Mouse (Mus musculus): ENCODE measurements around the gene Dlgap1.
A peak's percentile ranks its signal among the peaks of the same experiment; 100 is the strongest.

The Dlgap1 gene

DNA sequence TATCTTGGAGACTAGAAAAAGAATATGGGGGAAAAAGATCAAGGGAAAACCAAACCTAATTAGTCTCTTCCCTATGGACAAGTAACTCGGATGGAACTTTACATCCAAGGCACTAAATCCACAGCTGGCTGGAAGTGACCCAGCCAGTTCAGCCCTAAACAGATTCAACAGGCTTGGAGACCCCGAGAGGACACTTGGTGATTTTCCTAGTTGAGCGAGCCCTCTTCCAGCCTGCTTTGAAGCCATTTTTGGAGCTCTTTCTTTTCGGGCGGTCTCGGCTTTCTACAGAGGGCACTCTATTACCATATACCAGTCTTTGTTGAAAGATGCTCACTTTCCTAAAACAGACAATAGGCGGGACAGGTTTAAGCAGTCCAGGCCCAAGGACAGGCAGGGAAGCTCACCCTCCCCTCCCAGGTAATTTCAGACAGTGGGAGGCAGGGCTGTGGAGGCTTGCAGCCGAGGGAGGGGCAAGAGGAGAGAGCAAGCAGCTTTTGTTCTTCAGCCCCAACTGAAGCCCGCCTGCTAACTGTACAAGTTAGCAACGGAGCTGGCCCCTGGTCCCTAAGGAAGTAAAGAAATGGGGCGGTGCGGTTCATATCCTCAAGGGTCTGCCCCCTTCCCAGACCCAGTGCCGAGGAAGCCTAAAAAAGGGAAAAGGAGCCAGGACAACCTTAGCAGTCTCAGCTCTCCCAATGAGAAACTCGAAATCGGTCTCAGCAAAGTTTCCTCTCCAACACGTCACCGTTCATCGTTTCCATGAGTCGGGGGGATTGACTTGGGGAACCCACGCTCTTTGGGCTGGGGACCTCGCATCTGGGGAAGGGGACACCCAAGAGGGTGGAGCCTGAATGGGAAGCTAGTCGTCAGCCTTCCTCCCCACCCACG, 879.9 kb downstream of the Dlgap1 start:
- Histone ChIP-seq H3K4me3 (replicated peaks; ENCODE audit: low read length) (peak overlapping the region; percentile 95), H3K9me3 (ENCODE audit: low read length) (no peaks in the 10 kb centered on the region), H3K4me1 (replicated peaks; ENCODE audit: low read depth, low read length) (peaks cover 44% of the 10 kb centered on the region), H3K27me3 (ENCODE audit: insufficient read depth, low read length) (no peaks in the 10 kb centered on the region), H3K36me3 (ENCODE audit: insufficient read depth, low read length) (peaks cover 54% of the 10 kb centered on the region)
- TF ChIP-seq POU5F1 (IDR thresholded peaks at IDR 0.05; ENCODE audit: borderline replicate concordance, low read length) (no peak), NANOG (IDR thresholded peaks at IDR 0.05; ENCODE audit: borderline replicate concordance, low read length) (no peak), CTCF (conservative IDR thresholded peaks at IDR 0.05; ENCODE audit: low read length) (no peak)

DNA sequence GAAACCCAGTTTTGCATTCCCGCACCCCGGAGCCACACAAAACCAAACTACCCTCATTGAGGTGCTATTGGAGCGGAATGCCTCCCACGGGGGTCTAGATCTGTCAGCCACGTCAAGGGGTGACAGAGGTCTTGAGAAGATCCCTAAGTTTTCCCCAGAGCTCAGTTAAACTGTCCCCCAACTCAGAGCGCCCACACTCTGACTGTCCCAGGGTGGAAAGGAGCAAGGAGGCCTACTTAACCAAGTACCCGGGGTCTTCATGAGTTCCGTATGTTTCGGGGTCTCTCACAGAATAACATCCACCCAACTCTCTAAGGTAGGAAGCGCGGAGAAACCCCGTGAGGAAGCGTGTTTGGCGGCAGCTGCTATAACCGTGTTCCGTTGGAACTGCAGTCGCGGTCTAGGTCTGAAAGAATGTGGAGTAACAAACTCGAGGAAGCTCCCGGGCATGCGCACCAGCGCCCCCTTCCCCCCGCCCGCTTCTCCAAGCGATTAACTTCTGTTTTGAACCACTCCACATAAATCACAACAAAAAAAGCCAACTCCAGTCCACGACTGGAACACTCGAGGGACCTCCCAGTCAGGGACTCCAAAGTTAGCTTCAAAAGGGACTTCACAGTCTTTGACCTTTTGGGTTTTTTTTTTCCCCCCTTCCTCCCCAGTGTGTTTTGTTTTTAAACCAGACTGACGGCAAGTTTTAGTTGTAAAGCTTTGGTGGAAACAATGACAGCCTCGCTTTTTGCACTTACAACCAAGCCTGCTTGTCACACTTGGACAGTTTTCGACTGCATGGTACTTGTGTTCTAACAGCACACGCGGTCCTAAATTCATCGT, 880.7 kb downstream of the Dlgap1 start:
- Histone ChIP-seq H3K27me3 (ENCODE audit: insufficient read depth, low read length) (no peaks in the 10 kb centered on the region), H3K4me1 (replicated peaks; ENCODE audit: low read depth, low read length) (peaks cover 43% of the 10 kb centered on the region), H3K36me3 (ENCODE audit: insufficient read depth, low read length) (peaks cover 49% of the 10 kb centered on the region), H3K4me3 (replicated peaks; ENCODE audit: low read length) (peak overlapping the region; percentile 95), H3K9me3 (ENCODE audit: low read length) (no peaks in the 10 kb centered on the region)
- TF ChIP-seq NANOG (IDR thresholded peaks at IDR 0.05; ENCODE audit: borderline replicate concordance, low read length) (no peak), POU5F1 (IDR thresholded peaks at IDR 0.05; ENCODE audit: borderline replicate concordance, low read length) (no peak)

DNA sequence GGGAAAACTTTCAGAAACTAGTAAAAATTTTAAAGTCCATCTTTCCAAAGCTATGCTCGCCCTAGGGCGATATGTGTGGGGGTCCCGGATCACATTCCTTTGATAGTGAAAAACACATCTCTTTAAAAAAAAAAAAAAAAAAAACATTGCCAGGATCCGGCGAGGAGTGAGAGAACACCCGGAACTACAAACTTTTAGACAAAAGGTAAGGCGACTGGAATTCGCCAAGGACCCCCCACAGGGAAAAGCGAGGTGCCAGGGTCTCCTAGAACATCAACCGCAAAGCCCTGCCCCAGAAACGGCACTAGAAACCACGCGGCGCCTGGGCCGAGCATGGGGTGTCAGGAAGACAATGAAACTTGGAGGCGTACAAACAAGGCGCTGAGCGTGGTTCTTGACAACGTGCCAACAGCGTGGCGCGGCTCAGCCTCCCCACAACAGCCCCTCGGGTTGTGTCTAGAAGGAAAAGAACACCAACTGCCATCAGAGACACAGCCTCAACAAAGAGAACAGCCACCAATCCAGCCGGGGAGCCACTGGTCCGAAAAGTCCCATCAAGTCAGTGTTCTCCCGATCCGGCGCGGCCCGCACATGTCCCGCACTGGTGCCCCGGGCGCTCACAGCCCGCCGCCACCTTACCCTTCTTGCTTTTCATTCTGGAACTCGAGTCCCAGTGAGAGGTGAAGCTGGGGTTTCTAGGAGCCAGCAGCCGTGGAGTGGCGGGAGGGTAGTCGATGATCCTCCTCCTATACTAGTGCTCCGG, 881.5 kb downstream of the Dlgap1 start:
- TF ChIP-seq NANOG (IDR thresholded peaks at IDR 0.05; ENCODE audit: borderline replicate concordance, low read length): no peak
- no peak for TF ChIP-seq POU5F1 (IDR thresholded peaks at IDR 0.05; ENCODE audit: borderline replicate concordance, low read length)
- no peak for TF ChIP-seq CTCF (conservative IDR thresholded peaks at IDR 0.05; ENCODE audit: low read length)
- H3K9me3 ChIP-seq (ENCODE audit: low read length): no peaks in the 10 kb centered on the region
- H3K36me3 ChIP-seq (ENCODE audit: insufficient read depth, low read length): peaks cover 46% of the 10 kb centered on the region
- peaks cover 42% of the 10 kb centered on the region for H3K4me1 ChIP-seq (replicated peaks; ENCODE audit: low read depth, low read length)
- H3K4me3 ChIP-seq (replicated peaks; ENCODE audit: low read length): peak overlapping the region; percentile 95
- H3K27me3 ChIP-seq (ENCODE audit: insufficient read depth, low read length): no peaks in the 10 kb centered on the region

DNA sequence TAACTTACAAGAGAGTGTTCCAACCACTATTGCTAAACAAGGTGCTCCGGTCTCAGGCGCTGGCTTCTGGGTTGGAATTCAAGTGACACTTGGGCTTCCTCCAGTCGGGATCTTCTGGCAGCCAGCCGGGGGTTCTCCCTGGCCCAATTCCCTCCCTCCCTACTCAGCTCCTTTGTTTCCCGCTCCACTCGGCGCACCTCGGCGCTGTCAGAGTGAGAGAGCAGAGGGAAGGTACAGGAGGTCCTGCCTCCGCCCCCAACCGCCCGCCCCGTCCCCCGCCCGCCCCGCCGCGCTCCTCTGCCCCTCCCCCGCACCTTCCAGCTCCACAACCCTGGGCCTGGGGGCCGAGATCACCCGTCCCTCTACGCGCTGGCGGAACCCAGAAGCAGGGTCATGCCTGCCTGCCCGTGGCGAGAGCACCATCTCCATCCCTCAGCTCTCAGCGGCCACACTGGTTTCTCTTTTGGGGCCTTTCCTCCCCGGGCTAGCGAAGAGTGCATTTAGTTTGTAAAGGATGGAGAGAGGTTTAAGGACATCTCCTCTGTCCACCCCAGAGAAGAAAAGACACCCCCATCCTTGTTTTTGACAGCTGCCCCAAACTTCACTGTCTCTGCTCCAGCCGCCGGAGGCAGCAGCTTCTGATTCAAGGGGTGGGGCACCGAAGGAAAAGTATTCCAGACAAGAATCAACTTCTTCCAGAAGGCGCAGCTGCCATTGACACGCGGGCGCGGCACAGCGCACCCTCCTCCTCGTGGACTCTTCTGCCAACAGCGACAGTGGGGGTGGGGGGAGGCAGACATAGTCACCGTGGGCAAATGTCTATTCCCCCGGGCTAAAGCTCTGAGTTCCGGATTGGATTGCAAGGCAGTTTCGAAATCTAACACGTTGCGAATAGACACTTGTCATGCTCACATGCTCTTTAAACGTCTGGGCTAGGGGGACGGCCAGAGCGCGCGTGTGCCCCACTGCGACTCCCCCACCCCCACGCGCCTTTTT, 882.4 kb downstream of the Dlgap1 start:
- Histone ChIP-seq H3K36me3 (ENCODE audit: insufficient read depth, low read length) (peaks cover 45% of the 10 kb centered on the region), H3K4me3 (replicated peaks; ENCODE audit: low read length) (peak overlapping the region; percentile 95), H3K27me3 (ENCODE audit: insufficient read depth, low read length) (no peaks in the 10 kb centered on the region), H3K4me1 (replicated peaks; ENCODE audit: low read depth, low read length) (peaks cover 40% of the 10 kb centered on the region), H3K9me3 (ENCODE audit: low read length) (no peaks in the 10 kb centered on the region)
- TF ChIP-seq CTCF (conservative IDR thresholded peaks at IDR 0.05; ENCODE audit: low read length): no peak
- TF ChIP-seq NANOG (IDR thresholded peaks at IDR 0.05; ENCODE audit: borderline replicate concordance, low read length): no peak
- TF ChIP-seq POU5F1 (IDR thresholded peaks at IDR 0.05; ENCODE audit: borderline replicate concordance, low read length): no peak

DNA sequence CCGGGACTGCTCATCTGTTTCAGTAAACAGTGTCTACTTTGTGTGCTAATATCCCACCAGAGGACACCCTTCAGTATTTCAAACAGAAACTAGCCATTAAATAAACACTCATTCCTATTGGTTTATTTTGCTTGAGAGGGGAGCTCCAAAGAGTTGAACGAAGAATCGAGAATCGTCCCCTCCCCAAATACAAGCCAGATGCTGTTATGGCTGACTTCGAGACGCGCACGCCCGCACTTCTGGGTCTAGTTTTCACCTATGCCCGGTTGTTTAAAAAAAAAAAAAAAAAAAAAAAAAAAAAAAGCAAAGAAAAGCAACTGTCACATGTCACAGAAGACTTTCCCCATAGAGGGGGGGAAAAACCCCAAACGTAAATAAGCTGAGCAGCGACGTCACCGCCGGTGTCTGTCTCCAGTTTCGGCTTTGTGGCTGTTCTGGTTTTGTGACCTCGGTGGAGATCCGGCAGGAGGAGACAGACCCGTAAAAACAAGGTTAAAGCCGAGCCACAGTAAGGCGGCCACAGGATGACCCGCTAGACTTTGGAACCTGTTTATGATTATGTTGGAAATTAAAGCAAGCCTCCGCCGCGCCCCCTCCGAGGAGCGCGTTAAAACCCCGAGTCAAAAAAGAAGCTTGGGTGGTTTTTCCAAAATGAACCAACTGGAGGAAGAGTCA, 883.3 kb downstream of the Dlgap1 start:
- TF ChIP-seq CTCF (conservative IDR thresholded peaks at IDR 0.05; ENCODE audit: low read length) (no peak), POU5F1 (IDR thresholded peaks at IDR 0.05; ENCODE audit: borderline replicate concordance, low read length) (no peak), NANOG (IDR thresholded peaks at IDR 0.05; ENCODE audit: borderline replicate concordance, low read length) (no peak)

DNA sequence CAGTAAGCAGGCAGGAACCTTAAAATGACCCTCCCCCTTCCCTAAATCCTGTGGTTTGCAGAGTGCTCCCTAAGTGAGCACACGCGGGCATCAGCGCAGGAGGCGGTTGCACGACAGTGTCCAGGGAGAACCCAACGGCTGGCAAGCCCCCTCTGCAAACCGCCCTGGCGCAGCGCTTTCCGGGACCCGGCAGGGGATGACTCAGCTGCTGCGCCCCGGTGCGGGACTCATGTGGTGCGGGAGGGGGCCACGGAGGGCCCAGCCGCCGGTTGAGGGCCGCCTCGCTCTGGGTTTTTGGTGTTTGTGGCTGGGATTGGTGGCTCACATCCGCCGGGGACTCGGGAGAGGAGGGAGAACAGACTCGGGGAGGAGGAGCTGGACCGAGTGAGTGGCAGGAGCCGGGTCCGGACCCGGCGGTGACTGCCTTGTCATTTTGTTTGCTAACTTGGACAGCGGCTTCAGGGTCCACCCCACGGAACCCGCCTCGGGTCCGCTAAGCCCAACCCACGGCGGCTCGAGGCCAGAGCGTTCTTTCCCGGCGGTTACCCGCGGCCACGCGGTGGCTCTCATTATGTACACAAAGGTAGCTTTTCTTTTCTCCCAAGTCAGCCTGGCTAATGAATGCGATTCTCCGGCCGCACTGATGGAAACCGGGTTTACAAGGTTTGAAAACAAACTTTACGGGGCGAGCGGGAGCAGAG, 884.0 kb downstream of the Dlgap1 start:
- H3K4me3 ChIP-seq (replicated peaks; ENCODE audit: low read length): peak overlapping the region; percentile 95
- no peak for TF ChIP-seq POU5F1 (IDR thresholded peaks at IDR 0.05; ENCODE audit: borderline replicate concordance, low read length)
- TF ChIP-seq NANOG (IDR thresholded peaks at IDR 0.05; ENCODE audit: borderline replicate concordance, low read length): no peak
- TF ChIP-seq CTCF (conservative IDR thresholded peaks at IDR 0.05; ENCODE audit: low read length): no peak
- no peaks in the 10 kb centered on the region for H3K27me3 ChIP-seq (ENCODE audit: insufficient read depth, low read length)
- no peaks in the 10 kb centered on the region for H3K9me3 ChIP-seq (ENCODE audit: low read length)
- H3K4me1 ChIP-seq (replicated peaks; ENCODE audit: low read depth, low read length): peaks cover 35% of the 10 kb centered on the region
- peaks cover 45% of the 10 kb centered on the region for H3K36me3 ChIP-seq (ENCODE audit: insufficient read depth, low read length)

More for the DNA sequence above, 883.3 kb downstream of the Dlgap1 start:
- Histone ChIP-seq H3K9me3 (ENCODE audit: low read length) (no peaks in the 10 kb centered on the region), H3K27me3 (ENCODE audit: insufficient read depth, low read length) (no peaks in the 10 kb centered on the region), H3K4me1 (replicated peaks; ENCODE audit: low read depth, low read length) (peaks cover 37% of the 10 kb centered on the region), H3K4me3 (replicated peaks; ENCODE audit: low read length) (peak overlapping the region; percentile 95), H3K36me3 (ENCODE audit: insufficient read depth, low read length) (peaks cover 45% of the 10 kb centered on the region)
